Mouse (Mus musculus) neural tube, embryonic 13.5 days (tissue): ENCODE data around the gene Myt1l. TPM values are rescaled to one million over a fixed set of nuclear protein-coding genes. Genes with fewer than 3 reads are reported as not detected.

Source experiments
- ATAC-seq: fragments of 200-750 bp; cut with Nextera tagmentation; 2 replicates; pipeline ENCODE4 v1.8.0; 2017; ENCODE audit warnings: low read depth, mild to moderate bottlenecking, moderate TSS enrichment, moderate library complexity
- H3K27ac ChIP-seq: fragments of 300-500 bp; sonication (generic); replicated peaks from 2 replicates; pipeline ENCODE4 v1.5.1; 2015; ENCODE audit warnings: moderate library complexity, mild to moderate bottlenecking, inconsistent platforms
- H3K27me3 ChIP-seq: fragments of 300-500 bp; sonication (generic); 2 replicates; pipeline ENCODE4 v1.6.1; 2015; ENCODE audit warnings: mild to moderate bottlenecking, inconsistent platforms
- H3K36me3 ChIP-seq: fragments of 300-500 bp; sonication (generic); 2 replicates; pipeline ENCODE4 v1.6.1; 2015; ENCODE audit warnings: mild to moderate bottlenecking, inconsistent platforms
- H3K4me1 ChIP-seq: fragments of 300-500 bp; sonication (generic); replicated peaks from 2 replicates; pipeline ENCODE4 v1.6.1; 2015; ENCODE audit warnings: inconsistent platforms
- H3K4me2 ChIP-seq: fragments of 300-500 bp; sonication (generic); 2 replicates; pipeline ENCODE4 v1.6.1; 2015; ENCODE audit warnings: inconsistent platforms, mild to moderate bottlenecking, moderate library complexity
- H3K4me3 ChIP-seq: fragments of 300-500 bp; sonication (generic); 2 replicates; pipeline ENCODE4 v1.5.1; 2015; ENCODE audit warnings: mild to moderate bottlenecking, inconsistent platforms
- H3K9ac ChIP-seq: fragments of 300-500 bp; sonication (generic); 2 replicates; pipeline ENCODE4 v1.6.1; 2015; ENCODE audit warnings: moderate library complexity, mild to moderate bottlenecking, inconsistent platforms
- H3K9me3 ChIP-seq: fragments of 300-500 bp; sonication (generic); 2 replicates; pipeline ENCODE4 v1.6.1; 2016; ENCODE audit warnings: inconsistent platforms
- WGBS: fragments of 180-500 bp; shearing (Covaris S2); methylation state at CpG from one replicate; pipeline ENCODE4 v1.1.7; 2015; 5-methylcytosine and 5-hydroxymethylcytosine counted together
- polyA plus RNA-seq: library from polyadenylated mRNA; unstranded; fragments of >200 nt; fragmentation: Nextera tagmentation; extraction: Ambion mirVana; gene quantifications from 2 replicates; pipeline ENCODE4 v1.2.1, GENCODE M21; 2015

Myt1l gene
- polyA plus RNA-seq, 1 experiment from 2014 or later, result 170 TPM

GRCm38 (mm10) chr12:29639543-29640196 lies 111.5 kb downstream of the Myt1l start:
- H3K36me3 ChIP-seq, result peaks cover 6% of the 10 kb centered on the region; the same call in 1 of the 2 replicates
- H3K4me3 ChIP-seq, result no peak overlapping the region
- no peak overlapping the region for H3K4me2 ChIP-seq
- 34% methylated on average over 11 of the region's 11 CpGs for WGBS
- peak overlapping the region; percentile 74 for H3K27ac ChIP-seq
- no peaks in the 10 kb centered on the region for H3K27me3 ChIP-seq
- no peaks in the 10 kb centered on the region for H3K9me3 ChIP-seq
- H3K4me1 ChIP-seq, result peaks cover 54% of the 10 kb centered on the region
- no peak overlapping the region for H3K9ac ChIP-seq
- 0 out of 2 replicates have a peak, but pooled peaks have one; percentile 32 for ATAC-seq

GRCm38 (mm10) chr12:29640201-29640600 lies 112.0 kb downstream of the Myt1l start:
- H3K9ac ChIP-seq, result no peak overlapping the region
- no peaks in the 10 kb centered on the region for H3K27me3 ChIP-seq
- no peaks in the 10 kb centered on the region for H3K9me3 ChIP-seq
- no peak overlapping the region for H3K4me2 ChIP-seq
- peaks cover 59% of the 10 kb centered on the region for H3K4me1 ChIP-seq
- 35% methylated on average over 1 of the region's 1 CpGs for WGBS
- H3K36me3 ChIP-seq, result peaks cover 8% of the 10 kb centered on the region; the same call in 1 of the 2 replicates
- no peak overlapping the region for H3K4me3 ChIP-seq
- no peak for ATAC-seq
- peak overlapping the region; percentile 74 for H3K27ac ChIP-seq

GRCm38 (mm10) chr12:29642915-29643314 lies 114.7 kb downstream of the Myt1l start:
- H3K4me3 ChIP-seq, result no peak overlapping the region
- 0 out of 2 replicates have a peak, but pooled peaks cover 3% of the 10 kb centered on the region for H3K9me3 ChIP-seq
- H3K9ac ChIP-seq, result no peak overlapping the region
- H3K4me2 ChIP-seq, result 0 out of 2 replicates have a peak overlapping the region, but pooled peaks have one; percentile 6
- peak; percentile 78 for ATAC-seq
- WGBS, result 3% methylated on average over 4 of the region's 4 CpGs
- peak overlapping the region; percentile 92 for H3K27ac ChIP-seq
- no peaks in the 10 kb centered on the region for H3K27me3 ChIP-seq
- H3K4me1 ChIP-seq, result peaks cover 66% of the 10 kb centered on the region
- H3K36me3 ChIP-seq, result peaks cover 18% of the 10 kb centered on the region; the same call in 1 of the 2 replicates

- ATAC-seq, result no peak
- 73% methylated on average over 4 of the region's 4 CpGs for WGBS
- Histone ChIP-seq H3K27me3 (no peaks in the 10 kb centered on the region), H3K4me3 (no peak overlapping the region), H3K4me2 (no peak overlapping the region), H3K36me3 (peaks cover 18% of the 10 kb centered on the region; the same call in 1 of the 2 replicates), H3K4me1 (peaks cover 71% of the 10 kb centered on the region), H3K9ac (no peak overlapping the region), H3K9me3 (0 out of 2 replicates have a peak, but pooled peaks cover 3% of the 10 kb centered on the region), H3K27ac (peak overlapping the region; percentile 92)
These were observed 115.9 kb downstream of the Myt1l start for GRCm38 (mm10) chr12:29644091-29644490.

GRCm38 (mm10) chr12:29644721-29645120 lies 116.5 kb downstream of the Myt1l start:
- peak overlapping the region; percentile 92 for H3K27ac ChIP-seq
- peaks cover 71% of the 10 kb centered on the region for H3K4me1 ChIP-seq
- H3K36me3 ChIP-seq, result peaks cover 18% of the 10 kb centered on the region; the same call in 1 of the 2 replicates
- H3K9ac ChIP-seq, result no peak overlapping the region
- H3K9me3 ChIP-seq, result 0 out of 2 replicates have a peak, but pooled peaks cover 3% of the 10 kb centered on the region
- ATAC-seq, result no peak
- WGBS, result 74% methylated on average over 7 of the region's 7 CpGs
- H3K4me3 ChIP-seq, result no peak overlapping the region
- H3K27me3 ChIP-seq, result no peaks in the 10 kb centered on the region
- no peak overlapping the region for H3K4me2 ChIP-seq

GRCm38 (mm10) chr12:29649510-29650152 lies 121.4 kb downstream of the Myt1l start:
- no peak overlapping the region for H3K4me3 ChIP-seq
- H3K9me3 ChIP-seq, result 0 out of 2 replicates have a peak, but pooled peaks cover 3% of the 10 kb centered on the region
- peak overlapping the region; percentile 91 for H3K27ac ChIP-seq
- peaks cover 13% of the 10 kb centered on the region; the same call in 1 of the 2 replicates for H3K36me3 ChIP-seq
- no peaks in the 10 kb centered on the region for H3K27me3 ChIP-seq
- ATAC-seq, result peak; percentile 75
- peaks cover 58% of the 10 kb centered on the region for H3K4me1 ChIP-seq
- 0 out of 2 replicates have a peak overlapping the region, but pooled peaks have one; percentile 9 for H3K4me2 ChIP-seq
- no peak overlapping the region for H3K9ac ChIP-seq
- 38% methylated on average over 10 of the region's 10 CpGs for WGBS

GRCm38 (mm10) chr12:29652516-29652915 lies 124.3 kb downstream of the Myt1l start:
- no peaks in the 10 kb centered on the region for H3K27me3 ChIP-seq
- 90% methylated on average over 5 of the region's 5 CpGs for WGBS
- H3K9ac ChIP-seq, result no peak overlapping the region
- H3K9me3 ChIP-seq, result no peaks in the 10 kb centered on the region
- no peak overlapping the region for H3K4me3 ChIP-seq
- ATAC-seq, result no peak
- H3K36me3 ChIP-seq, result no peaks in the 10 kb centered on the region
- H3K4me2 ChIP-seq, result no peak overlapping the region
- H3K4me1 ChIP-seq, result peaks cover 76% of the 10 kb centered on the region
- H3K27ac ChIP-seq, result 0 out of 2 replicates have a peak overlapping the region, but pooled peaks have one; percentile 9

- H3K4me1 ChIP-seq, result peaks cover 61% of the 10 kb centered on the region
- no peak overlapping the region for H3K4me2 ChIP-seq
- H3K4me3 ChIP-seq, result no peak overlapping the region
- no peaks in the 10 kb centered on the region for H3K27me3 ChIP-seq
- H3K9me3 ChIP-seq, result no peaks in the 10 kb centered on the region
- WGBS, result 43% methylated on average over 10 of the region's 10 CpGs
- ATAC-seq, result 0 out of 2 replicates have a peak, but pooled peaks have one; percentile 10
- peak overlapping the region; percentile 83 for H3K27ac ChIP-seq
- H3K36me3 ChIP-seq, result no peaks in the 10 kb centered on the region
- peak overlapping the region; percentile 18 for H3K9ac ChIP-seq
These were observed 127.0 kb downstream of the Myt1l start for GRCm38 (mm10) chr12:29655197-29655632.

GRCm38 (mm10) chr12:29655673-29656072 lies 127.5 kb downstream of the Myt1l start:
- WGBS, result 76% methylated on average over 12 of the region's 12 CpGs

GRCm38 (mm10) chr12:29657061-29657460 lies 128.9 kb downstream of the Myt1l start:
- 0 out of 2 replicates have a peak overlapping the region, but pooled peaks have one; percentile 38 for H3K27ac ChIP-seq
- 61% methylated on average over 3 of the region's 3 CpGs for WGBS

More at GRCm38 (mm10) chr12:29655673-29656072, 127.5 kb downstream of the Myt1l start:
- ATAC-seq, result no peak
- peaks cover 58% of the 10 kb centered on the region for H3K4me1 ChIP-seq
- H3K9ac ChIP-seq, result peak overlapping the region; percentile 18
- H3K9me3 ChIP-seq, result no peaks in the 10 kb centered on the region
- H3K36me3 ChIP-seq, result no peaks in the 10 kb centered on the region
- H3K27ac ChIP-seq, result peak overlapping the region; percentile 83
- no peaks in the 10 kb centered on the region for H3K27me3 ChIP-seq
- no peak overlapping the region for H3K4me2 ChIP-seq
- no peak overlapping the region for H3K4me3 ChIP-seq

GRCm38 (mm10) chr12:29657870-29658269 lies 129.7 kb downstream of the Myt1l start:
- Histone ChIP-seq H3K27ac (peak overlapping the region; percentile 30; the same call in 1 of the 2 replicates), H3K4me3 (no peak overlapping the region), H3K27me3 (no peaks in the 10 kb centered on the region), H3K9ac (no peak overlapping the region), H3K4me2 (no peak overlapping the region), H3K36me3 (no peaks in the 10 kb centered on the region), H3K4me1 (peaks cover 56% of the 10 kb centered on the region), H3K9me3 (no peaks in the 10 kb centered on the region)
- no peak for ATAC-seq
- WGBS, result 81% methylated on average over 2 of the region's 2 CpGs

More at GRCm38 (mm10) chr12:29657061-29657460, 128.9 kb downstream of the Myt1l start:
- H3K27me3 ChIP-seq, result no peaks in the 10 kb centered on the region
- no peaks in the 10 kb centered on the region for H3K36me3 ChIP-seq
- H3K9ac ChIP-seq, result 0 out of 2 replicates have a peak overlapping the region, but pooled peaks have one; percentile 38
- H3K9me3 ChIP-seq, result no peaks in the 10 kb centered on the region
- no peak overlapping the region for H3K4me2 ChIP-seq
- H3K4me3 ChIP-seq, result no peak overlapping the region
- no peak for ATAC-seq
- peaks cover 54% of the 10 kb centered on the region for H3K4me1 ChIP-seq

GRCm38 (mm10) chr12:29671984-29672383 lies 143.8 kb downstream of the Myt1l start:
- Histone ChIP-seq H3K4me1 (peaks cover 9% of the 10 kb centered on the region), H3K27ac (0 out of 2 replicates have a peak overlapping the region, but pooled peaks have one; percentile 43), H3K9ac (no peak overlapping the region), H3K4me2 (no peak overlapping the region), H3K9me3 (no peaks in the 10 kb centered on the region), H3K27me3 (no peaks in the 10 kb centered on the region), H3K4me3 (no peak overlapping the region), H3K36me3 (no peaks in the 10 kb centered on the region)
- 88% methylated on average over 7 of the region's 7 CpGs for WGBS
- no peak for ATAC-seq
